1 mouse cellular context compared by ENCODE assay signal in the genomic region with DNA sequence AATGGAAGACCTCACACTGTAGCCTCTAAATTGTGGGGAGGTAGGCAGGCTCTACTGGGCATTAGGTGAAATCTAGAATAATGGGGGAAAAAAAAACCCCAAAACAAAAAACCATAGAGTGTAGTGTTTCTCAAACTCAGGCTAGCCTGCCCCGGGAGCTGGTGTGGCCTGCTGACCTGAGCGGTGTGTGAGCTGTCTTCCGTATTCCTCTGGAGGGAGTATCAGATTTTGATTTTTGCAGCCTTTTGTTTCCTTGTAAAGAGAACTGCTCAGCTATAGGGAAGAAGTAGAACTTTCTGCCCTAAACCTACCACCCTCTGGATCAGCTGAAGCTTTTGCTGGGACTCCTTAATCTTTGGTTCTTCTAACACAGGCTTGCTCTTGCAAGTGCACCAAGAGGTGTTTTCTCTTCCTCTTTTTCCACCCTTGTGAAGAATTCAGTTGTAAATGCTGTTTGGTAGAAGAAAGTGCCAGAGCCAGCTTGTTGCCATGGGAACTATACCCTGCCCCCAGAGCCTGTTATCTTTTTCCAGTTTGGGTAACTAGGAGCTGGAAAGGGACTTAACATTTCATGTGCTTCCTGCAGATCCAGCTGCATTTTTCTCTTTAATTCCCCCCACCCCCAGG.
A peak's percentile ranks its signal among the peaks of the same experiment; 100 is the strongest.
TF ChIP-seq lines count a peak whose summit lies in the region.

No protein-coding gene starts in this region.

TF ChIP-seq in MEL, 35 proteins besides CTCF, POLR2A, EP300 and RAD21:
- TF ChIP-seq TBP (IDR thresholded peaks at IDR 0.05; ENCODE audit: low read depth, low read length) (peak; percentile 84), NELFE (IDR thresholded peaks at IDR 0.05; ENCODE audit: low read depth, low read length) (no peak), GATA1 (IDR thresholded peaks at IDR 0.05; ENCODE audit: low read depth, low read length) (peak; percentile 77), MYB (IDR thresholded peaks at IDR 0.05; ENCODE audit: low read depth, low read length) (no peak), ETS1 (IDR thresholded peaks at IDR 0.05; ENCODE audit: low read depth, low read length) (peak; percentile 91), MXI1 (IDR thresholded peaks at IDR 0.05; ENCODE audit: low read depth, low read length) (peak; percentile 77), SIN3A (IDR thresholded peaks at IDR 0.05; ENCODE audit: low read length) (peak; percentile 94), KAT2A (conservative IDR thresholded peaks at IDR 0.05; ENCODE audit: low read depth, low read length) (no peak), GABPA (IDR thresholded peaks at IDR 0.05; ENCODE audit: low read depth, low read length) (no peak), MYC (IDR thresholded peaks at IDR 0.05; ENCODE audit: low read depth, low read length) (peak; percentile 73; the same call in 1 of the 2 replicates), TAL1 (IDR thresholded peaks at IDR 0.05; ENCODE audit: low read length) (peak; percentile 30; the same call in 1 of the 2 replicates), ELF1 (IDR thresholded peaks at IDR 0.05; ENCODE audit: low read depth, low read length) (peak; percentile 63; the same call in 1 of the 2 replicates)
